Mouse (Mus musculus): ENCODE data around the gene Abhd18. TPM values are rescaled to one million over a fixed set of nuclear protein-coding genes. Genes with fewer than 3 reads are reported as not detected.

The Abhd18 gene
- polyA plus RNA-seq, 1 experiment: 3.8 TPM

- no peak for DNase-seq (ENCODE audit: low read depth)
Observed at GRCm38 (mm10) chr3:40950601-40951201, 103.9 kb downstream of the Abhd18 start.

- DNase-seq (ENCODE audit: low read depth): no peak
Observed at GRCm38 (mm10) chr3:40951365-40951764, 104.6 kb downstream of the Abhd18 start.

DNA sequence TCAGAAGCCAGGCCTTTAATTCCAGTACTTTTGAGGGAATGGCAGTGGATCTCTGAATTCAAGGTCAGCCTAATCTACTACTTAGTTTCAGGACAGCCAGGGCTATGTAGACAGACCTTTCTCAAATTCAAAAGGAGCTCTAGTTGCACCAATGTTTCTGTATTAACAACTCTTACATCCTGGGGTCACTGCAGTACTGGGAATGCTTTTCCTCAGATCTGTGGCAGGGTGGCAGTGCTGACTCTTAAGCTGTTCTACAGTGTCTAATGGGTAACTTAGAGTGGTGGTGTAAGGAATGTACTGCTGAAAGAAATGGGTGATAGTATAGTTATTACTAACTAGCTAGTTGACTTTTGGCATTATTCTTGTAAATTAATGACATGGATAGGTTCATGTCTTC, 105.8 kb downstream of the Abhd18 start:
- no peak for DNase-seq (ENCODE audit: low read depth)

- DNase-seq (ENCODE audit: low read depth): no peak
Observed at GRCm38 (mm10) chr3:40954792-40955191, 108.0 kb downstream of the Abhd18 start.

- no peak for DNase-seq (ENCODE audit: low read depth)
Observed at GRCm38 (mm10) chr3:40958831-40959230, 112.1 kb downstream of the Abhd18 start.

DNA sequence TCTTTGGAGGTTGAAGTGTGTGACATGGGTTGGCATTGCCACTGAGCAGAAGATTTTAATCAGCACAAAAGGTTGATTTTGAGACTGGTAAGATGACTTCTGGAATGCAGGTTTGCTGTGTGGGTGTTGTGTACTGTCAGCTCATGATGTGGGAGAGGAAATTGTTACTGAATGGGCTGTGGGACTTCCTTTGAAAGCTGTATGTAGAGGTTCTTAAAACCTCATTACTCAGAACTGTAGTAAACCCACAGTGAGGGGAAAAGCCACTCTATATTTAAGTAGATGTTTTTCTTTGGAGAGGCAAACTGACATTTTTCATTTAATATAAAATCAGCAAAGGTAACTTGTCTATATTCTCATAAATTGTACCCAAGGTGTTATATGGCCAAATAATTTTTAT, 134.0 kb downstream of the Abhd18 start:
- no peak for DNase-seq (ENCODE audit: low read depth)

- DNase-seq (ENCODE audit: low read depth): no peak
Observed at GRCm38 (mm10) chr3:40987539-40987938, 140.8 kb downstream of the Abhd18 start.

Other genes with a start within 250 kb of the Abhd18 start
- gene Slc25a31, start 138.1 kb upstream of the Abhd18 start, polyA plus RNA-seq (2012; rRNA removed): 0.15 and 0.27 TPM in 2 replicates
- gene Hspa4l, start 102.5 kb upstream of the Abhd18 start, polyA plus RNA-seq (2012; rRNA removed): 4.5 and 6.8 TPM in 2 replicates
- 2.5 and 2.7 TPM in 2 replicates for gene Plk4, start 47.0 kb upstream of the Abhd18 start, polyA plus RNA-seq (2012; rRNA removed)
- 5.1 and 11.4 TPM in 2 replicates for gene Mfsd8, start 84 bp upstream of the Abhd18 start, polyA plus RNA-seq (2012; rRNA removed)
- gene 1700034I23Rik, start 55.6 kb downstream of the Abhd18 start, polyA plus RNA-seq (2012; rRNA removed): 0.72 and 0.77 TPM in 2 replicates
- gene Larp1b, start 102.9 kb downstream of the Abhd18 start, polyA plus RNA-seq (2012; rRNA removed): 11.7 and 12.3 TPM in 2 replicates
- gene Pgrmc2, start 236.1 kb downstream of the Abhd18 start, polyA plus RNA-seq (2012; rRNA removed): 19.9 and 24.5 TPM in 2 replicates